Mouse (Mus musculus): Measurements from ENCODE around the gene Nus1.
A peak's percentile ranks its signal among the peaks of the same experiment; 100 is the strongest.

Gene Nus1

GRCm38 (mm10) chr10:52417299-52417997 is at the start of gene Nus1:
Gene Nus1, plus strand, starts transcription at chr10:52417547.
- DNase-seq (ENCODE audit: low spot score), result peak; percentile 98

DNA sequence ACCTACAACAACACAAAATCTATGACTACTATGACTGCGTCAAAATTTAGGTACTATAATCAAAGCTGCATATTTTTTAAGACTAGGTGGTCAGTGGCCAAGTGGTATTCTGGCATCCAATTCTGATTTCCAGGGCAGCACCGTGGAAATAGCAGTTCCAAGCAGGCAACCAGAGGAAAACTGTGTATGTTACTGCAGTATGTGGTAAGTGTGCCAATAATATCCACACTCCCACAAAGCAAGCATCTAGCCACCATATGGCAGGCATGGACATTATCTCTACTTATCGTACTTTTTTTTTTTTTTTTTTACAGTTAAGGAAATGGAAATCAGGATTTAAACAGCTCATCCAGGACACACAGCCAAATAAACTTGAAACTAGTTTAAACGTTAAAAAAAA is 49.0 kb upstream of the Nus1 start:
- DNase-seq (ENCODE audit: low spot score), result no peak

GRCm38 (mm10) chr10:52373834-52374233 is 43.5 kb upstream of the Nus1 start:
- DNase-seq (ENCODE audit: low spot score), result no peak

DNA sequence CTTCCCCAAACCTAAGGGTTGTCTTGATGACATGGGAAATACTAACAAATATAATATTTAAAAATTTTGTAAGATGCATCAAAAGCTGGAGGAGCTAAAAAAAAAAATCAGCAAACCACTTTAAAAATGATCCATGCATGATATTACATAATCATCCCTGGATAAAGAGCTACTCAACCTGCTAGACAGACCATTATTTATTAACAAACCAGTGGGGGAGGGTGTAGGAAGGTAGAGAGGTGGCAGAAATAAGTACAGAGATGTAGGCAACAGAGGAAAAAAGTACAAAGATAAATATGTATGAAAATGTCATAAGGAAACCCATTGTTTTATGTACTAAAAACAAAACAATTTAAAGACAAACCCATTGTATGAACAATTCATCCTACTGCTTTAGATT is 42.7 kb upstream of the Nus1 start:
- no peak for DNase-seq (ENCODE audit: low spot score)

- DNase-seq (ENCODE audit: low spot score), result no peak
These were observed 40.9 kb upstream of the Nus1 start for GRCm38 (mm10) chr10:52376422-52376821.

DNA sequence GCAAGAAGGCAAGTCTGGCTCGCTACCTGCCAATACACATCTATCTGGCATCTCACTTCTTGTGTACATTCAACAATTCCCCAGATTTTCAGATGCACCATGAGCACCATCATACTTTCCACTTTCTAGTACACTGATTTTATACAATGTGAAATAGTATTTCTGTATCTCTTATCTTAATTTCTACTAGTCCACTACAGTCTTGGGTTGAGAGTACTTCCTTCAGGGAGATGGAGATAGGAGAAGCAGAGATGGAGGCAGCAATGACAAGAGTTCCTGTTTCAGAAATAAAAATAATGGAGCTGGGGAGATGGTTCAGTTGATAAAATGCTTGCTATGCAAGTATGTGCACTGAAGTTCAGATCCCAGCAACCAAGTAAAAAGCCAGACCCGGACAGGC is 39.5 kb upstream of the Nus1 start:
- DNase-seq (ENCODE audit: low spot score), result no peak

GRCm38 (mm10) chr10:52381321-52381801 is 36.0 kb upstream of the Nus1 start:
- peak; percentile 69 for DNase-seq (ENCODE audit: low spot score)

GRCm38 (mm10) chr10:52381845-52382591 is 35.3 kb upstream of the Nus1 start, which contains the start of gene Gopc:
Gene Gopc, minus strand, starts transcription at chr10:52382124.
- peak; percentile 98 for DNase-seq (ENCODE audit: low spot score)

- DNase-seq (ENCODE audit: low spot score), result no peak
These were observed 34.3 kb upstream of the Nus1 start for GRCm38 (mm10) chr10:52383022-52383421.

- no peak for DNase-seq (ENCODE audit: low spot score)
These were observed 33.8 kb upstream of the Nus1 start for GRCm38 (mm10) chr10:52383522-52383921.

GRCm38 (mm10) chr10:52384823-52385610 is 32.3 kb upstream of the Nus1 start:
- DNase-seq (ENCODE audit: low spot score), result peak; percentile 78

DNA sequence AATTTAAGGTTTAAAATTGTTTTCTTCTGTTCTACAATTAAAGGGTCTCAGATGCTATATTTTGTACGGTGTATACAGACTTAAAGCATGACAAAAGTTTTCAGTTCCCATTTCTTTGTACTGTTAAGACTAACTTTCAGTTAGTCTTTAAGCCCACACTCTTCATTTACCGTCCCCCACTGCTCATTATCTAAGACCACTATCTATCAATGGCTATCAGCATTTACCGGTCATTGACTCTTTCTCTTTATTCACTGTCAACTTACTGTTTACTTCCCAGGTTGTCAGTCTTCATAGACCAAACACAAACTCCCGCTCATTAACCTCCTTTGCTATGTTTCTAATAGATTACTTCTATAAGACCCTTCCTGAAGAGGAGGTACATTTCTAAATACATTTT is 30.2 kb upstream of the Nus1 start:
- no peak for DNase-seq (ENCODE audit: low spot score)

GRCm38 (mm10) chr10:52388922-52389430 is 28.4 kb upstream of the Nus1 start, which contains the start of gene Nepn:
Gene Nepn, plus strand, starts transcription at chr10:52388972.
- no peak for DNase-seq (ENCODE audit: low spot score)

DNA sequence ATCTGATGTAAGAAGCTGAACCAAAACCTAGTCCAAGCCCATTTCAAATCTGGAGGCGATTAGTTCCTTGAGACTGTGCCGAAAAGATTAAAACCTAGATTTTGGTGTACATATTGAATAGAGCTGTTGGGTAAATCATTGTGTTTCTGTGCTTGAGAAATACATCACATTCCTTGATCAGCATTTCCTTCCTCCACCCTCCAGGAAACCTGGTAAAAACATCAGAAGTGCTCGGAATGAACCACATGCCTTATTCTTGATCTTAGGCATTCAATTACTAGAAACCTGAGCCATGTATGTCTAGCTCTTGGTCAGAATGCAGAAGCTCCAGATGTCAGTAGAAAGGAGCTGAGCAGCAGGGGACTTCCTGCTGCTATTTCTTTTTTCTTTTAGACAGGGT is 27.9 kb upstream of the Nus1 start:
- DNase-seq (ENCODE audit: low spot score), result peak; percentile 31

DNA sequence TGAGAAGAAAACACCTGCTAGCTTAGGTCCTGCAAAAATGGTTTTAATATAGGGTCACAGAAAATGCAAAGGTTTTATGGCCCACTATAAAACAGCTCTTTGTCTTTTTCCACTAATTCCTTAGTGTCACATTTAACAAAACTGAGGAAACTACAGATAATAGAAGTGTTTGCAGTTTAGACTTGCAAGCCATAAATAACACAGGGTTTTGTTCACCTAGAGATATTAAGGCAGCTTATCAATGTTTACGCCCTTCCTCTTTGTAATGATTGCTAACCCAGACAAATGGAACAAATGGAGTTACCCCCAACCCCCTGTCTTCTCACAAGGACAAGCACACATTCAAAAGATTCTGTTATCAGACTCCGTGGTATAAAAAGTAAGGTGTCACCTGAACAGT is 26.1 kb upstream of the Nus1 start:
- no peak for DNase-seq (ENCODE audit: low spot score)

GRCm38 (mm10) chr10:52396647-52397046 is 20.7 kb upstream of the Nus1 start:
- no peak for DNase-seq (ENCODE audit: low spot score)

DNA sequence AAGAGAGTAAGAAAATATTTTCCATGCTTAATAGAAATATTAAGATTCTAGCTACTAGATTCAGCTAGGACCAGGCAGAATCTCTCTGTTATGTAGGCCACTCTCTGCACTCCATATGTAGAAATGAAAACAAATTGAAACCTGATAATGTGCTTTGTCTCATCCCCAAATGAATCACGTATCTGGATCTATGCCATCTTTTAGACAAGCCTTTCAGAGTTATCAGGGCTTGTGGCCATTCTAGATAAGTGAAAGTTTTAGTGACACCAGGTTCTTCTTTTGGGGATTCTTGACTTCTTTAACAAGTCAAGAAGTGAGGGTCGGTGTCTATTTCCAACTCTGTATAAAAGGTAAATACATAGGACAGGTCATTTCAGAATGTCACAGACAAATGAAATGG is 18.6 kb upstream of the Nus1 start:
- DNase-seq (ENCODE audit: low spot score), result no peak

- no peak for DNase-seq (ENCODE audit: low spot score)
These were observed 17.6 kb upstream of the Nus1 start for GRCm38 (mm10) chr10:52399722-52400121.

DNA sequence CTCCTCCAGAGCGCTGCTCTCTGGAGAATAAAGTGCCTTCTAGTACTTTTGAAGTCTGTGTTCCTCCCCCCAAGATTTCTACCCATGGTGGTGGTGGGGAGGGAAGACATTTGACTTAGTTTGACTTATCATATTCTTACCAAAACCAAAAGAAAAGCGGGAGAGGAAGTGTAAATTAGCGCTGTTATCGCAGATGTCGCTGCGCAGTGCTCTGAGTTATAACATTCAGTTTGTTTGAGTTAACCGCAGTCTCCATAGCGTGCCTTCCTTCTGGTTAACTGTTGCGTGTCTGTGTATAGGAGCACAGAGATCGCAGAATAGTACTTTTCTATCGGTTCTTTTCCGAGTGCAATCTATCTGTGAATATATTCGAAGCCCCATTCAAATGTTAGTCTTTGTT is 12.2 kb upstream of the Nus1 start:
- no peak for DNase-seq (ENCODE audit: low spot score)

- no peak for DNase-seq (ENCODE audit: low spot score)
These were observed 9.8 kb upstream of the Nus1 start for GRCm38 (mm10) chr10:52407526-52407925.

- DNase-seq (ENCODE audit: low spot score), result no peak
These were observed 2.3 kb upstream of the Nus1 start for GRCm38 (mm10) chr10:52415020-52415419.

GRCm38 (mm10) chr10:52416458-52416857 is 889 bp upstream of the Nus1 start:
- DNase-seq (ENCODE audit: low spot score), result no peak
